Mouse (Mus musculus) megakaryocyte, adult 5-6 weeks (primary cell): ENCODE data around the gene Cnnm4. TPM values are rescaled to one million over a fixed set of nuclear protein-coding genes. Genes with fewer than 3 reads are reported as not detected.
"Not testable (repeated sequence)": the region's sequence is repeated elsewhere in the genome, so short reads cannot be mapped to it uniquely, and the experiment has no call there.

Source experiments
- ATAC-seq: 2 replicates; pipeline ENCODE4 v1.8.0; 2016; ENCODE audit warnings: mild to moderate bottlenecking, inconsistent platforms; ENCODE audit not compliant: poor library complexity, severe bottlenecking
- total RNA-seq, 2 experiments: library from RNA; stranded (forward) in 1 of 2; stranded (reverse) in 1 of 2; fragments of 153-499, 151-499 nt in 1 of 2; fragments of 221-1000, 200-1000 nt in 1 of 2; gene quantifications; 2 replicates each; pipeline versions ENCODE4 v1.2.3 to v1.2.4; 2015 to 2017

The Cnnm4 gene
- total RNA-seq, 2 experiments from 2014 or later, result 15.2 to 22.7 TPM

DNA sequence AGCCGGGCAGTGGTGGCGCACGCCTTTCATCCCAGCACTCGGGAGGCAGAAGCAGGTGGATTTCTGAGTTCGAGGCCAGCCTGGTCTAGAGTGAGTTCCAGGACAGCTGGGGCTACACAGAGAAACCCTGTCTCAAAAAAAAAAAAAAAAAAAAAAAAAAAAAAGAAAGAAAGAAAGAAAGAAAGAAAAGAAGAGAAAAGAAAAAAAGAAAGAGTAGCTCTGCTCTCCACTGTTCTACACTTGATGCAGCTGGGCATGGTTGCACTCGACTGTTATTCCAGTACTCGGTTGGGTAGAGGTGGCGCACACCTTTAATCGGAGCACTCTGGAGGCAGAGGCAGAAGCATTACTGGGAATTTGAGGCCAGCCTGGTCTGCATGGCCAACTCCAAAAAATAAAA is 65.4 kb downstream of the Cnnm4 start, which contains the start of gene Ankrd23:
Gene Ankrd23 (minus strand): TSS at position 101 of the 400 bp plus-strand sequence.
- not testable (repeated sequence) for ATAC-seq

DNA sequence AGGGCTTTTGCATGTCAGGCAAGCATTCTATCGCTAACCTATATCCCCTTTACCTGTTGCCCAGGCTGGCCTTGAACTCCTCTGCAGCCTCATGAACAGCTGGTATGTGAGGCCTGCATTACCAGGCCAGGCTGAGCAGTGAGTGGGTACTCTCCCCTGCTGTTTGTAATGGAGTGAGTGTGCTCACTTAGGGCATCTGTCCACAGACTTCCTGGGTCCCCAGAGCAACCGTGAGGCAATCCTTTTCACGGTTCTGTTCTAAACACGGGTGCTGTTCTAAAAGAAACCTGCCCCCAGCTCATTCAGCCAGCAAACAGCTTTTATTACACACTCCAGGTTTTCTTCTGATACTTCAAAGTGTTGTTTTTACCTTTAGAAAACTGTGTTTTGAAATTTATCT is 67.3 kb downstream of the Cnnm4 start:
- ATAC-seq, result no peak

DNA sequence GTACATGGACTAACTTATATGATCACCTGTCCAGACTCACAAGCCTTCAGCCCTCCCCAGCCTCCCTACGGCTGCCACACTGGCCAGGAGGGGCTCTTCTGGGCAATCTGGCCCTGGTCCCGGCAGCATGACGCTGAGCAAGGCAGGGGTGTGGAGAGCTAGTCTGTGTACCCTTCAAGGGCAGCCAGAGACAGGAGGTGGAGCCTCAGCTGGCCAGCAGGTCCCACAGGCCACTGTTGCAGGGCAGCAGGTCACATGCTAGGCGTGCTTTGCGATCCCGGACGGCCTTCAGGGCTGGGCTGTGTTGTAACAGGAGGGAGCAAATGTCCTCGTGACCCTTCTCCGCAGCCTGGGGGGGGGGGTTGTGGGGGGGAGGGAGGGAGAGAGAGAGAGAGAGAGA is 67.8 kb downstream of the Cnnm4 start, which contains the start of gene Gm42417:
Gene Gm42417 (minus strand): TSS at position 244 of the 400 bp plus-strand sequence.
- no peak for ATAC-seq

DNA sequence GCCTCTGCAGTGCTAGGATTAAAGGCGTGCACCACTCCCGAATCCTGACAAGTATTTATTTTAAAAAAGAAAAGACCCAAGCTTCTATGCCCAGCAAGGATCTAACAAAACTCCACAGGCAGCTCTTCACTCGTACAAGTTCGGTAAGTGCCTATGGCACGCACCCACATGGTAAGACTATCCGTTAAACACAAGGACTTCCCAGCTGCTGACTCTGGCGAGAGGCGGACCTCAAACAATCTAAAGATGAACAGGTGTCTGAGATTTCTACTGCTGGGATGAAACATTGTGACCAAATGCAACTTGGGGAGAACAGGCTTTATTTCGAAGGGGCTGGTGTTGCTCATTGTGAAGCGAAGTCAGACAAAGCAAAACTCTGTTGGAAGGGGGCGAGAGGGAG is 68.7 kb downstream of the Cnnm4 start:
- no peak for ATAC-seq

DNA sequence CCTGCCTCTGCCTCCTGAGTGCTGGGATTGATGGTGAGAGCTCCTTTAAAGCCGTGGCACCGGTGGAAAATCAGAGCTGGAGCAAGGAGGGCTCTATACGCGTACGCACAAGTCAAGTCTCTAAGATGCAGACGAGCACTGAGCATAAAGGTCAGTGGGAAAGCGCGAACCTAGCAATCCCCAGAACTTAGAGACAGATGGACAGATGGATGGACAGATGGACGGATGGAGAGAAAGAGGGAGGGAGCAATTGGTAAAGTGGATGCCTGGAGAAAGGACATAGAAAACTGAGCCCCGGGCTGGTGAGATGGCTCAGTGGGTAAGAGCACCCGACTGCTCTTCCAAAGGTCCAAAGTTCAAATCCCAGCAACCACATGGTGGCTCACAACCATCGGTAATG is 69.4 kb downstream of the Cnnm4 start:
- no peak for ATAC-seq

DNA sequence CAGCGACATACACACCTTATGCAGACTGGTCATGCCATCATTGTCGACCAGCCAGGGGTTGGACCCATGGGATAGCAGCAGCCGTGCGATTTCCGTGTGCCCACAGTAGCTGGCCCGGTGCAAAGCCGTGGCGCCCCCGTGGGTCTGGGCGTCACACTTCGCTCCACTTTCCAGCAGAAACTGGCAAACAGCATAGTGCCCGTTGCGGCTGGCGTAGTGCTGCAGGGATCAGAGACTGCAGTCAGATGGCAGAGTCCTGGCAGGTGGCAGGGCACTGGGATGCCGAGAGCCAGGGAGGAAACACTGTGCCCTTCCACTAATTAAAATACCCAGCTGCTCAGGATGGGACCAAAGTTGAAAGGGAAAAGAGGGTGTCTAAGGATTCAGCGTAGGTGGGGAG is 70.4 kb downstream of the Cnnm4 start:
- no peak for ATAC-seq

DNA sequence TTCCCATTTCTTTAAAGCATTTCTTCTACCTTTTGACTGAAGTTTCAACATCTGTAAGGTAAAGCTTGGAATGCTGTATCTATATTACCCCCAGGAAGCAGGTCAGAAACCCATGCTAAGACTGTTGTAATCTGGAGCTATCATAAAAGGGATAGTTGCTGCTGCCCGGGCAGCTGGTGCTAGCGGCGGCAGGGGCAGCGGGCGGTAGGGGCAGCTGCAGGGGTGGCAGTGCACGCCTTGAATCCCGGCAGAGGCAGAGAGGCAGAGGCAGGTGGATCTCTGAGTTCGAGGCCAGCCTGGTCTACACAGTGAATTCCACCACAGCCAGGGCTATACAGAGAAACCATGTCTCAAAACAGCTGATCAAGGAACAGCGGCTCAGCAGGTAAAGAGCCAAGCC is 71.5 kb downstream of the Cnnm4 start:
- ATAC-seq, result no peak

DNA sequence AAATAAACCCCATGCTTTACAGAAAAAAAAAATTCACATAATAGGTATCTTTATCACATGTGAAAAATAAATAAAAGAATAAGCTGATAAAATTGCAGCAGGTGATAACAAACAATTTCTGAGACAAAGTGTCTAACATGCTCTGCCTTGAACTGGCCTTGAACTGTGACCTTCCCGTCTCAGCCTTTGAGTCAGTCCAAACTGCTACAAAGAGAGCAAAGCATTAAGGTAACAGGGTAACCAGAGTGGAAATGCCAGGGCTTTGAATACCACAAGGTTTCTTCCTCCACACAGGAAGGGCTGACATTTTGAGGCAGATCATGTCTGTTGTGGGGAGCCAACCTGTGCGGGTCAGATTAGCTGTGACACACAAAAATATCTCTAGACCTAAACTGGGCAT is 74.0 kb downstream of the Cnnm4 start:
- ATAC-seq, result no peak

DNA sequence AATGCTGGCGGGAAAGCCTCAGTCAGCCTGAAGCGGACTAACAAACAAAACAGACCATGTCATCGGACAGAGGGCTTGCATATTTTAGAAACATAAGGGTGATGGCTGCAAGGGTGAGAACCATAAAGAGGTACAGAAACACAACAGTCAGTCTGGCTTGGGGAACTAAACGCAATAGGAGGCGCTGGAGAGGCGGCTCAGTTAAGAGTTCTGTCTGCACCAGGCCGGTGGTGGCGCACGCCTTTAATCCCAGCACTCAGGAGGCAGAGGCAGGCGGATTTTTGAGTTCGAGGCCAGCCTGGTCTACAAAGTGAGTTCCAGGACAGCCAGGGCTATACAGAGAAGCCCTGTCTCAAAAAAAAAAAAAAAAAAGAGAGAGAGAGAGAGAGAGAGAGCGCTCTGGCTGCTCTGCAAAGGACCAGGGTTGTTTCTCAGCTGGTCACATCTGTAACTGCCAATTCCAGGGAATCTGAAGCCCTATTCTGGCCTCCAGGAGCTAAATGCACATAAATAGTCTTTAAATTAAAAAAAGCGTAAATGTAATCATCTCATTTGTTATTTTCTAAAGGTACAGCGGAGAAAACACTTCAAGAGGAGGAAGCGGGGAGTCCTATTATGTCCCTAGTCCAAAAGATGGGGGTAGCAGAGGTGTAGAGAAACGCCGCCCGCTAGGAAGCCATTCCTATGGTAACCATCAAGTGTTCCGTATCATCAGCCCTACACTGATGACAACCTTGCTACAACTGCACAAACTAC is 74.6 kb downstream of the Cnnm4 start:
- no peak for ATAC-seq

DNA sequence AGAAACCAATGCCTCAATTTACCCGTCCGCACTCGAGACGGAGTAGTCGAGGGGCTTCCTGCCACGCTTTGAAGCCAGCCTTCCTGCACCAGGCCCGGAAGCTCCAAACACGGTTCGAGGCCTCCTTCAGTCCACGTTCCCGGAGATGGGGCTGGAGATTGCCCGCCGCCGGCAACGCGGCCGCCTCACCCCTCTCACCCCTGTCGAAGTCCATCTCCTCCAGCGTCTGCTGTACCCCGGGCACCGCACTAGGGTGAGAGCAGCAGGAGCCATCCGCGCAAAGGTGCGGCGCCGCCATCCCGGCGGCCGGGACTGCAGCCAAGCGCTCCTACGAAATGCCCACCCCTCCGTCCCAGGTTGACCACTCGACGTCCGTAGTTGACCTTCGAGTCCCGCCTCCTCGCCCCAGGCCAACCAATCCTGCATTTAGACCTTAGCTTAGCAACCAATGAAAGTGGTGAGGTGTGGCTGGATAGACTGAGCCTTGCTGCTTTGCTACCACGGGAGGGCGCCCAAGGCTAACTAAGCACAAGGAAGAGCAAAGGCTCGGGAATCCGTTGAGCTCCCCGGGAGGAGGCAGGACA is 75.6 kb downstream of the Cnnm4 start, which contains the start of gene Ankrd39:
Gene Ankrd39 (minus strand): TSS at position 558 of the 584 bp plus-strand sequence.
- peak; percentile 99 for ATAC-seq

DNA sequence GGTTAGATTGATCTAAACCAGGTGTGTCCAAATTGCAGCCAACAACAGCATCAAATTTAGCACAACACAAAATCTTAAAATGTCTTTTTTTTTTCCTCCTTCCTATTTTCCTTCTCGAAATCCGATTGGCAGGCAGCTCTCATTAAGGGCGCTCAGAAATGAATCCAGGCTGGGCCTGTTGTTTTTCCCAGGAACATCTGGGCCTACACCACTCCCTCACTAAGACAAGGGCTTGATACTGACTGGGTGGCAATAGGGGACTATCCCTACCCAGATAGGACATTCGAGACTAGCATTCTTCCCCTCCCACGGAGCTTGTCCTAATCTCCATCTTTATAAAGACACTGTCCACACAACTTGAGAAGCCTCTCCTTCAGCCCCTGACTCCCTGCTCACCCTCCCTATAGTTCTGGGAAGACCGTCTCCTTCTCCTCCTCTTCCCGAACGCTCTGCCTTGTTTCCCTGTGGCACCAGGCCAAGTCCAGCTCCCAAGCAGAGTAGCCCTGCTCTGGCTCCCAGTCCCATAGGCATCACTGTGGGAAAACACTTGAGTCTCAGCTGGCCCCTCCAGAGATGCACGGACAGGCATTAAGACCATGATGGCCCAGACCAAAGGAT is 76.7 kb downstream of the Cnnm4 start:
- no peak for ATAC-seq

DNA sequence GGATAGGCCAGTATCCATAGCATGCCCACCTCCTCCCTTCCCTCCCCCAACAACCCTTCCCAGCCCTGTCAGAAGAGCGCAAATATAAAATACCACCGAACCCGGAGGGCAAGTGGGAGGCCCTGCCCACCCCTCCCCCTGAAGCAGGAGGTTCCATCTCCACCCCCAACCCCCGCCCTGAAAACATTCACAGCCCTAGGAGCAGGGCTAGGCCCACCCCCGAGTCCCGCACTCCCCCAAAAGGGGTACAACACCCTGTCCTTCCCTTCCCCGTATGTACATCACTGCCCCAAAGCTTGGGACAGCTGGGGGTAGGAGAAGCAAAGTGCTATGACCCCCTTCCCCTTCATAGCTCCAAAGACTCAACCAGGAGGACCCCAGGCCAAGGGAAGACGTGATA is 77.4 kb downstream of the Cnnm4 start:
- ATAC-seq, result no peak

DNA sequence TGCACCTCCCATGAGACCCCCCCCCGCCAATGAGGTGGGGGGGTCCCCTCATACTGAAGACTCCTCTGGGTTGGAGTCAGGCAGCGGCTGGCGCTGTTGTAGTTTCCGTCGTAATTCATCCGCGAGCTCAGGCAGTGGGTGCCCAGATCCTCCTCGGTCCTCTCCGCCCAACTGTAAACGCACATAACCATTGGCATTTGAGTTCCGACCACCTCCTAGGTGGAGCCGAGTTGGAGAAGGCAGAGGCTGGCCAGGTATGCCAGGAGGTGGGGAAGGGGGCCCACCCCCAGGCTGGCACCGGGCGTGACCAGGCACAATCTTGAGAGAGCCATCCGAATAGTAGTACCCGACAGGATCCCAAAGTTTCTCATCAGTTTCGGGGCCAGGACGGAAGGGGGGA is 78.1 kb downstream of the Cnnm4 start:
- ATAC-seq, result no peak

DNA sequence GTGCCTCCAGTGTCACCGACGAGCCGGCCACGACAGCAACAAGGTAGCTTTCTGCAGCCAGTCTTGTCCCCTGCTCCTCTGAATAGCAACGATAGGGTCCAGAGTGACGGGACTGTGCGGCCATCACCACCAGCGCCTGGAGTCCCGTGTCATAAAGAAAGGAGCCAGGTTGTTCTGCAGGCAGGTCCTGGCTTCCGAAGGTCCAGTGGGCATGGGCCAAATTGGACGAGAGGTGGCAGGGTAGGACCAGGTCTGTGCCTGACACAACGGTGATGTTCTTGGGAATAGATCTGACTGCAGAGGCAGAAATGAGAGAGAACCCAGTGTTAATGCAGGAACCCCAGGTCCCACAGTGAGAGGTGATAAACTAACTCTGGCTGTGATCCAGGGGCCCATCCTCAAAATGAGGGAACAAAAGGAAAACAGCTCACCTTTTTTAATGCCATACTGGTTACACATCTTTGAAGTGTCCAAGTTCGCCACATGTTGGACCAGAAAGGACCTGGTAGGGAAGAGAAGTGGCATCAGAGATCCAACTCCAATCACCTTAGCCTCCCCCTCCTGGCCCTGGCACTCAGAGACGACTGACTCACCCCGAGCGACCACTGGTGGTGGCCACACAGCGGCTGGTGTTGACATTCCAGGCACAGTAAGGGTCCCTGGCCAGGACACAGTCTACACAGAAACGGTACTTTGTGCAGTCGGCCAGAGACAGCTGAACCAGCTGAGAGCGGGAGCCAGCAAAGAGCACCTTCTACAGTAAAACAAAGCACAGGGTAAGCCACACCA is 78.8 kb downstream of the Cnnm4 start:
- no peak for ATAC-seq

DNA sequence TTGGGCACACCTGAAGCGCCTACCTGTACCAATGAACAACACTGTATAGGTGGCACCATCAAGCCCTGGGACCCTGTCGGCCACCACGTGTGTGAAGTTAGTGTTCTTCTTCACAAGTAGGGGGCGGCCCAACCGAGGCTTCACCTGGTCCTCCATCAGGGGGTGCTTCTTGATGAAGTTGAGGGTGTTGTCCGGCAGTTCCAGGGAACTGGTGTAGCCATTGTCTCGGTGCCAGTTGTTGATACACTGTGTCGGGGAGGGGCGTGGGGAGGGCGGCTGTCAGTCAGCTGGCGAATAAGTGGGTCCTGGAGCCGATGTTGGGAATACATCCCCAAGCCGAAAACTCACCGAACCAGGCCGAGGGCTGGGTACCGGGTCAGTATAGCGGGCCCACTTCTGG is 80.5 kb downstream of the Cnnm4 start:
- ATAC-seq, result no peak

DNA sequence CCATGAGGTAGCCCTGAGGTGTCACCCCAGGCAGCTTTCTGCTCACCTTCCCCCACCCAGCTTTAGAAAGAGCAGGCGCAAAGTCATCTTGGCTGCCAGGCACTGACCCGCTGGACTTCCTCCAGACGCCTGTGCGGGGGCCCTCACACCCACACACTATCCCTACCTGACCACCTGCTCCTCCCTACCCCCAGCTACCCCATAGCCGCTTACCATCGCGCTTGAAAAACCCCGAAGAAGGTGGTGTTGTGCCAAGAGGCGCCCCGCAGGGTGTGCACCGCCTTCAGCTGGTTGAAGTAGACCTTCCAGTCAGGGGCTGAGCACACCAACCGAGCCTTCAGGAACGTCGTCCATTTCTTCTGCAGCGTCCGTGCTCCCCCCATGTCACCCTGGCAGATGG is 81.1 kb downstream of the Cnnm4 start:
- ATAC-seq, result no peak

DNA sequence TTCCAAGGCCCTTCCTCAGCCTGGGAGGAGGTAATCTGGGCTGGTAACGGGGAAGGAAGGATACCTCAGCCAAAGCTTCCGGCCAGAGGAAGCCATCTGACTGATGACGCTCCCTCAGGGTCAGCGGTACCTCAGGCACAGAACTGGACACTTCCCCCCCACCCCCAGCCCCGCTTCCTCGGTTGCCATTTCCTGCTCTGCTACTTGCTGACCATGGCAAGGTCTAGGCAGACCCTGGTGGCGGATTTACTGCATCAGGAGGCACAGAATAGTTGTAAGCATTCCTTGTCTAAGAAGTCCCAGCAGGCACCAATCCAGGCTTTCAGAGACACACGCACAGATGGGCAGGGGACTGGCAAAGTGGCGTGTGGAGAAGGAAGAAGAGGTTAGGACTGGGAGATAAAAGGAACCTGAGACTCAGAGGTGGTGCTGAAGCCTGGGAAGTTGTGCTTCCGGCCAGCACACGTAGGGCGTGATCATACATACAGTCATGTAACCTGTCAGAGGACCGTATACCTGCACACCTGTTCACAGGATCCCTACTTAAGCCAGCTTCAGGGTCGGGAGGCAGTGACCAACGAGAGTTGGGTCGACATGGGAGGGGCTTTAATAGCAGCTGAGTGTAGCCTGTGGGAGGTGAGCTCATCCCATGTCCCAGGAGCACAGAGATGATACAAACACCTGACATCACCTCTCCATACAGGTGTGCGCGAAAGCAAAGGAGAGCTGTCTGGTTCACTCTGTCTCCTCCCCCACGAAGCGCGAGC is 83.4 kb downstream of the Cnnm4 start:
- ATAC-seq, result no peak

DNA sequence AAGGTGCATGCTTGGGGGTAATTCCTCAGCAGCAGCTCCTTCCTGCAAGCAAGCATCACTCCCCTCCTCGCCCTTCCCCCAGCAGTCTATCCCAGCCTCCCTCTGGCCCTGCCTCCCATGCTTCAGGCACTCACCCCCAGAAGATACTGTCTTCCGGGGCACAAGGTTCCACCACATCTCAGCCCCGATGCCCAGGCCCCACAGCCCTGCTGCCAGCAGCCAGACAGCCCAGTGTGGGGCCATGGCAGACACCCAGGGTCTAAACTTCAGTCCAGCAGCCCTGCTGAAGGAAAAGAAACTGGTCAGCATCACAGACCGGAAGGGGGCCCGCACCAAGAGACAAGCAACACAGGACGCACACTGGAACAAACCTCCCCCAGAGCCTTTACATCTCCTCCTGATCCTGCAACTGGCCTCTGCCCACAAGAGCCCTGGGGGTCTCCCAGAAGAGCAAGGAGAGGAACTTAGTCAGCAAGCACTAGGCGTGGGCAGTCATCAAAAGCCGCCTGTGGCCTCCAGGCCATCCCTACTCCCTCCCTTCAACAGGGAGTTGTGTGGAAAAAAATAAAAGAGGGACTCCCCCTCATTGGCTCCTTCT is 84.5 kb downstream of the Cnnm4 start:
- ATAC-seq, result no peak

DNA sequence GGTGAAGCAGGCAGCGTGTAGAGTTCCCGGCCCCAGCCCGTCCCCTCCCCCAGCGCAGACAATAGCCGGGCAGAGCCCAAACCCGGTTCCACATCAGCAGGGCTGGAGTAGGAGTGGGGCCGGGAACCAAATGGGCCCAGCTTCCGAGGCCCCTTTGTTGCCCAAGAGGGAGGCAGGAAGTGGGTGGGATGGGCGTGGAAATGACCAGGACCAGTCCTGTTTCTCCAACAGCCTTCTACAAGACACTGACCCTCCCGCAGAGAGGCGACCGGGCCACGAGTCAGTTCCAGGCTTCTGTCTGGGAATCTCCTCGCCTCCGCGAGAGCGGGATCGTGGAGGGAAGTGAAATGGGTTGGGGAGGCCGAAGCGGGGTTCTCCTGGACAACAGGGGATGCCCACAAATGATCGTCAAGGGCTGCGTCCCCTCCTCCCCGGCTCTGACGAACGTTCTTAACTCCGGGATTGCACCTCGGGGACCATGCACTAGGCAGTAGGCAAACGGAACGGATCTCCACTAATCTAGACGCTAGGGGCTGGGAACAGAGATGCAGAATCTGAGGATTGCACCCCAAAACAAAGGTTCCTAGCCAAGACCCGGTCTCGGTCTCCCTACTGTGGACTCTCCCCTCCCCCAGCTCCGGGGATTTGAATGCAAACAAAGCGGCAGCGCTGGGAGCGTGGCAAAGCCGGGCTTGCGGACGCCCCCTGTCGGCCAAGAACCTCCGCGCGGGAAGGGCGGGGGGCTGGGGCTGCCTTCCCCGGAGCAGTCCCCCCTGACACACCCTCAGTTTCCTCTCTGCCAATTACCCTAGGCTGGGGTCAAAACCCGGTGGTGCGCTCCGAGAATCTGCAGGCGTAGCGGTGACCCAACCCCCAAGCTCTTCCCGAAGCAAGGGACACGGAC is 85.4 kb downstream of the Cnnm4 start:
- ATAC-seq, result peak; percentile 60
